Mouse (Mus musculus): ENCODE measurements at regions not wholly inside any gene's neighbourhood (a gene's known extent, or its start where the extent isn't known, plus 50 kb on each side); places are given as distances from the start of the nearest gene placed in this dataset.

DNA sequence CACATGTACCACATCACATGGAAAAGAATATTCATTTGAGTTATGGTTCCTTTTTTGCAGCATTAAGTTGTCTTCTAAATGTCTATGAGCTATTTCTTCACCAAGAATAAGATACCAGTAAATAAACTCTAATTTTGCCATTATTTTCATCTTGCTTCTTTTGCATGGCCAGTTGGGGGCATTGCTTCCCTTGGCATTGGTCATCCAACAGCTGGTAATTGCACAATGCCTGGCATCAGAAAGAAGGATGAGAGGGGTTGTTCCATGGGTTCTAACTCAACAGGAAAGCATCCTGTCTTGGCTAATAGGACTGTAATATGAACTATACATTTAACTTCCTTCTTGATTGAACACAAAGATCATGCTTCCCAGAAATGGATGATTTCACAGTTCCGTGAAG lies 174.4 kb downstream of the Fam49a start:
- Histone ChIP-seq H3K9me3 (ENCODE audit: low read length) (no peaks in the 10 kb centered on the region), H3K9ac (replicated peaks; ENCODE audit: low read length, poor library complexity, severe bottlenecking) (no peak overlapping the region), H3K4me2 (ENCODE audit: low read depth, low read length, poor library complexity, severe bottlenecking) (no peak overlapping the region), H3K4me3 (ENCODE audit: low read depth, low read length) (no peak overlapping the region), H3K27ac (ENCODE audit: low read depth, low read length) (no peak overlapping the region), H3K27me3 (ENCODE audit: insufficient read depth, low read length) (no peaks in the 10 kb centered on the region), H3K4me1 (ENCODE audit: insufficient read depth, low read length) (no peaks in the 10 kb centered on the region), H3K36me3 (ENCODE audit: insufficient read depth, low read length) (no peaks in the 10 kb centered on the region)
- 93% methylated on average over 1 of the region's 1 CpGs for WGBS
- DNase-seq (ENCODE audit: low spot score) (no peak), ATAC-seq (ENCODE audit: low FRiP score) (no peak)
- TF ChIP-seq CTCF (IDR thresholded peaks at IDR 0.05): peak; percentile 48

- ATAC-seq (ENCODE audit: low FRiP score) (0 out of 2 replicates have a peak, but pooled peaks have one; percentile 31), DNase-seq (ENCODE audit: low spot score) (no peak)
- Histone ChIP-seq H3K4me3 (ENCODE audit: low read depth, low read length) (no peak overlapping the region), H3K4me2 (ENCODE audit: low read depth, low read length, poor library complexity, severe bottlenecking) (no peak overlapping the region), H3K36me3 (ENCODE audit: insufficient read depth, low read length) (no peaks in the 10 kb centered on the region), H3K9me3 (ENCODE audit: low read length) (no peaks in the 10 kb centered on the region), H3K9ac (replicated peaks; ENCODE audit: low read length, poor library complexity, severe bottlenecking) (no peak overlapping the region), H3K4me1 (ENCODE audit: insufficient read depth, low read length) (no peaks in the 10 kb centered on the region), H3K27me3 (ENCODE audit: insufficient read depth, low read length) (no peaks in the 10 kb centered on the region), H3K27ac (ENCODE audit: low read depth, low read length) (no peak overlapping the region; the same call in 1 of the 2 replicates)
- 18% methylated on average over 1 of the region's 1 CpGs for WGBS
- TF ChIP-seq CTCF (IDR thresholded peaks at IDR 0.05): no peak
Observed at GRCm38 (mm10) chr12:12432597-12432996, 170.7 kb downstream of the Fam49a start.
